Mouse (Mus musculus) mouse embryonic stem cell (cell line): ENCODE measurements around the gene Card10.

Source experiments
- in situ Hi-C, 2 experiments: fragments of 300-500 bp; cut with MboI; formaldehyde crosslinking; loops; 1 replicate in 1 of 2; 3 replicates in 1 of 2; pipeline ENCODE4 v1.14.3; 2019 to 2020; ENCODE audit warnings: low sequenced_read_pairs in 2 of 2, low pct_unique_long_range_greater_than_20kb in 1 of 2, mixed read lengths in 1 of 2; ENCODE audit not compliant: unreplicated experiment in 1 of 2

Card10 gene

GRCm38 (mm10) chr15:78836086-78836621 lies 33.3 kb upstream of the Card10 start:
- in situ Hi-C loops = no loop called here

- in situ Hi-C loops = no loop called here
Observed at GRCm38 (mm10) chr15:78835200-78836085, 32.6 kb upstream of the Card10 start.

GRCm38 (mm10) chr15:78834233-78835005 lies 31.6 kb upstream of the Card10 start:
- in situ Hi-C loops = no loop called here

- in situ Hi-C loops = no loop called here
Observed at GRCm38 (mm10) chr15:78833582-78833981, 30.7 kb upstream of the Card10 start.

GRCm38 (mm10) chr15:78832701-78833123 lies 29.9 kb upstream of the Card10 start:
- in situ Hi-C loops = no loop called here

- in situ Hi-C loops = no loop called here
Observed at GRCm38 (mm10) chr15:78831720-78832657, 29.1 kb upstream of the Card10 start.

- in situ Hi-C loops = no loop called here
Observed at GRCm38 (mm10) chr15:78830742-78831719, 28.2 kb upstream of the Card10 start.

- in situ Hi-C loops = no loop called here
Observed at GRCm38 (mm10) chr15:78829636-78830035, 26.8 kb upstream of the Card10 start.

- in situ Hi-C loops = no loop called here
Observed at GRCm38 (mm10) chr15:78828315-78828714, 25.5 kb upstream of the Card10 start.

GRCm38 (mm10) chr15:78826213-78827204 lies 23.7 kb upstream of the Card10 start:
- in situ Hi-C loops = no loop called here

GRCm38 (mm10) chr15:78816074-78816391 lies 13.2 kb upstream of the Card10 start:
- in situ Hi-C loops = no loop called here

GRCm38 (mm10) chr15:78815314-78816073 lies 12.7 kb upstream of the Card10 start:
- in situ Hi-C loops = no loop called here

GRCm38 (mm10) chr15:78813603-78814002 lies 10.8 kb upstream of the Card10 start:
- in situ Hi-C loops = no loop called here

- in situ Hi-C loops = no loop called here
Observed at GRCm38 (mm10) chr15:78810146-78810545, 7.3 kb upstream of the Card10 start.

- in situ Hi-C loops = no loop called here
Observed at GRCm38 (mm10) chr15:78809739-78810138, 6.9 kb upstream of the Card10 start.

GRCm38 (mm10) chr15:78808980-78809379 lies 6.1 kb upstream of the Card10 start:
- in situ Hi-C loops = no loop called here
